Mouse (Mus musculus) monocyte, adult 2 months (primary cell): Measurements from ENCODE around the gene Slc8a1.

Source experiments
- DNase-seq, 2 experiments: peaks; one replicate each; pipeline ENCODE4 v3.0.0; 2022; ENCODE audit warnings: low spot score in 2 of 2, low read depth in 1 of 2

The Slc8a1 gene

DNA sequence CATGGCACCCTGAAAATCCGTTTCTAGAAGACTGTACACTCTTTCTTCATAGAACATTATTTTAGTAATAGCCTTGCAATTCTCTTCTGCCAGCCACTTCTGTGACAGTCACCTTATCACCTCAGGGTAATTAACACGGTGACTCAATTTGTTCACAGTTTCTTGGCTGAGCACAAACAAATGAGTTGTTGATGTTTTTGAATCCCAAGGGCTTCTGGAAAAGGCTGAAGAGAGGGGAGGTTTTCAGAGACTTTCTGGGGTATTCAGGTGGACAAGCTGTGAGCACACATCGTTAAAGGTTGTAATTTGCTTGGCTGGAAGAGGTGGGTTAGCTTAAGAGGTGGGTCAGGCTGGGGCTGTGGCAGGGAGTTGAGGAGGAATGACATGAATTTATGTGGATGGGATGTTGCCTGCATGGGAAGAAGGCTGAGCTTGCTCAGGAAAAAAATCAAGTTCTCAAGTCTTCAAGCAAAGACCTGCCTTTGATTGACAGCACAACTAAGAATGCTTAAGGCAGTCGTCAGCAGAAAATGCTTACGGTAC lies 360.3 kb downstream of the Slc8a1 start:
- no peak for DNase-seq

DNA sequence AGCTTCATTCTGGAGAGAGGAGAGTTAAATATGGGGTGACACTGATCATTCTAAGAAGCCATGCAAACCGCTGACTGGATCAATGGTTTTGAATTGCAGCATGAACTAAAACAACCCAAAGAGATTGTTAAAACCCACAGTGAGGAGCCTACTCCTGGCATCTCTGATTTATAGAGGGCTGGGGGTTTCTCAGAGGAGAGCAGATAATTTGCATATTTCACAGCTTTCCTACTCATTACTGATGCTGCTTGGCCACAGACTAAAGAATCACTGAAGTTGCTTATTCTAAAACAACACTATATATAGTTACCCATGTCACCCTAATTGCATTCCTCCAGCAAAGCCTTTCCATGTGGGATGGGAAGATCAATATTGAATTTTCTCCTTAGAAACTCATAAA lies 361.0 kb downstream of the Slc8a1 start:
- DNase-seq = no peak

GRCm38 (mm10) chr17:81375901-81376300 lies 362.3 kb downstream of the Slc8a1 start:
- no peak for DNase-seq

- no peak for DNase-seq
Observed at GRCm38 (mm10) chr17:81369036-81369435, 369.1 kb downstream of the Slc8a1 start.

DNA sequence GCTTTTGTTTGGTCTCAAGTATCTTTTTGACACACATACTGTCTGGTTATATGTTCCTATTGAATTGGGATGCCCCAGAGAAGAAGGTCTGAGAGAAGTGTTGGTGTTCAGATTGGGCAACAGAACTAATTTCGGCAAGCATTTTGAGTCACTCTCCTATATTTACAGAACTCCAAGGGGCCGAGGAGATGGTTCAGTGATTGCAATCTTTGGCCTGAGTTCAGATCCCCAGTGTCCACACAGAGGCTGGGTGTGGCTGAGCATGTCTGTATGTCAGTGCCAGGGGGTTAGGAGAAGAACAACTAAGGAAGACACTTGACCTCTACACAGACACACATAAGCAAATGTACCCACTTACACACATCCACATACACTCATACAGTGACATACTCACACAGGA lies 369.7 kb downstream of the Slc8a1 start:
- no peak for DNase-seq

GRCm38 (mm10) chr17:81363368-81363767 lies 374.8 kb downstream of the Slc8a1 start:
- DNase-seq = no peak

DNA sequence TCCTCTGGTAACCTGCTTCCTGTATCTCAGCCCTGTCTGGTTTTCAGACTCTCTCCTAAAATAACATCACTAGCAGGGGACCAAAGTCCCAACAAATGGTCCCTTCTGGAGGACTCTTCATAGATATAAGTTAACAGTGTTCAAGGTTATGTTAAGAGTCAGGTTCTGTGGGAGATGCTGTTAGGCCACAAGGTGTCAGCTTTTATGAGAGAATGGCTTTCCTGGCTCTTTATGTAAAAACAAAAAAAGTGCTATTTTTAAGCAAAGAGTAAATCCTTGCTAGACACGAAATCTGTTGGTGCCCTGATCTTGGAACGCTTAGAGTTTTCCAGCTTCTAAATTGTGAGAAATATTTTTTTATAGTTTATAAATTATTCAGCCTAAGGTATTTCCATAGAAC lies 377.6 kb downstream of the Slc8a1 start:
- DNase-seq = no peak

DNA sequence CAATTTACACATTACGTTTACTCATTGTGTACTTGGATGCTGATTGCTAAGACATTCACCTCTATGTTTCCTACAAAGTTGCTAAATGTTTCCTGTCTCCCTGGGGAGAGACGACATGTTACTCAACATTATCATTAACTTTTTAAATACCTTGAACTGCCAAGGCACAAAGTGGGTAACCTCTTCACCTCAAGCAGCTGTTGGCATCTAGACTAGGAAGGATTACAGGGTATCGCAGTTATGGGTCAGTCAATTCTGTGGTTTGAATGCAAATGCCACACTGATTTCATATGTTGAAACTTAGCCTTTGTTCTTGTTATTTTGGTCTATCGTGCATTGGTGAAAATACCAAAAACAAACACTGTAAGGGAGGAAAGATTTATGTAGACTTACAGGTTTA lies 378.1 kb downstream of the Slc8a1 start:
- DNase-seq = no peak

DNA sequence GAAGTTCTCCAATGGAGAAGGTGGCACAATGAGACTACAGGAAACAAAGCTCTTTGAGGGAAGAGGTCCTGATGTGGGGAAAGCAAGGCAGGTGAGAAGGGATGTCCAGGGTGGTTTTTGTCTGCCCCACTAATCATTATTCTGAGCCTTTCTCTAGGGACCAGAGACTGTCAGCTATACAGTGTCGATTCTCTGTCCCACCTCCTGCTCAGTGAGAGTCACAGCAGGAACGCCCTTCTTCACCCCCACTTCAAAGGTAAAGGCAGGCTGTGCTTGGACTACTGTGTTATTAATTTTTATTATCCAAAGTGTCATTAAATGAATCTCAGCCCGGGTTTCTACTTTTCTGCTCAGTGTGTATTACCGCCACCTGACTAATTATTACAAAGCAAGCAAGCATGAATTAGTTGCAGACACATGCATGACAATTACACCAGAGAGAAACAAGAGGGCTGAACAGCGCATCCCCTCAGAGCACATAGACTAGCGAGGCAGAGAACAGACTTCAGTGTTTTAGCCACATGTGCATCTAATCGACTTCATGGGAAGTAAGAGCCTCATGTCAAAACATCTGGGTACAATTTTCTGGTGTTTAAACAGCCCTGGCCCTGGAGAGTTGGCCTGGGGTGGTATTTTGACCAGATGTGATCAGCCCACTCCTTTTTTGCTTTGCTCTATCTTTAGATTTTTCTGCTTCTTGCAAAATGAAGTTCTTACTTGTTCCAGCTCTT lies 402.0 kb downstream of the Slc8a1 start:
- no peak for DNase-seq

GRCm38 (mm10) chr17:81335526-81335925 lies 402.7 kb downstream of the Slc8a1 start:
- DNase-seq = no peak
